Mouse (Mus musculus) gastrocnemius, postnatal 36 days (tissue): ENCODE results near the gene Sema6c. TPM values are rescaled to one million over a fixed set of nuclear protein-coding genes. Genes with fewer than 3 reads are reported as not detected.

ENCODE experiments used
- DNase-seq, 2 experiments: peaks; one replicate each; pipeline ENCODE4 v3.0.0; 2022
- intact Hi-C: fragments of 180-260 bp; cut with DNase I; formaldehyde crosslinking; loops from one replicate; pipeline ENCODE4 v1.15.1; 2025
- microRNA-seq, 2 experiments: library from miRNA; unstranded; fragments of <30 nt; microRNA quantifications; one replicate each; pipeline ENCODE4 v1.2.0; 2021
- total RNA-seq, 2 experiments: library from RNA; stranded (reverse); gene quantifications; 2 replicates each; pipeline ENCODE4 v1.2.3; 2021

Sema6c gene
- total RNA-seq, 2 experiments from 2014 or later: 96.3 to 98.2 TPM

GRCm38 (mm10) chr3:95223041-95223440 is 62.8 kb downstream of the Sema6c start:
- DNase-seq: no peak
- intact Hi-C loops: loop anchor here (5.0 kb wide), 1 partner anchor 39 kb away; no protein-coding TSS in a partner anchor

Small RNAs within 50 kb of the gene (microRNA-seq; reads per million reads assigned to microRNA genes)
- gene Mir8099-1: 0 reads per million in 2 experiments

Other genes with a start within 250 kb of the Sema6c start
- 10 to 100 TPM in 1 of 2 experiments, 1 to 10 TPM in 1; 8.2 to 17.1 TPM for gene Selenbp1, start 227.4 kb upstream of the Sema6c start, total RNA-seq
- 1 to 10 TPM; 3.8 to 5.7 TPM for gene Rfx5, start 206.4 kb upstream of the Sema6c start, total RNA-seq
- gene Pi4kb, start 185.7 kb upstream of the Sema6c start, total RNA-seq: 10 to 100 TPM; 18.6 to 19.6 TPM
- gene Zfp687, start 145.0 kb upstream of the Sema6c start, total RNA-seq: 10 to 100 TPM in 1 of 2 experiments, 1 to 10 TPM in 1; 9.5 to 11.7 TPM
- 100 to 1,000 TPM; 178 to 188 TPM for gene Psmd4, start 117.8 kb upstream of the Sema6c start, total RNA-seq
- 10 to 100 TPM; 20.2 to 24.8 TPM for gene Pip5k1a, start 53.5 kb upstream of the Sema6c start, total RNA-seq
- 10 to 100 TPM; 39.4 to 47.9 TPM for gene Vps72, start 49.4 kb upstream of the Sema6c start, total RNA-seq
- 100 to 1,000 TPM; 623 to 679 TPM for gene Tmod4, start 36.0 kb upstream of the Sema6c start, total RNA-seq
- 10 to 100 TPM; 21.7 to 27.3 TPM for gene Scnm1, start 26.4 kb upstream of the Sema6c start, total RNA-seq
- gene Lysmd1, start 26.4 kb upstream of the Sema6c start, total RNA-seq: 1 to 10 TPM; 6.4 to 8.2 TPM
- under 1 TPM; 0.38 to 0.69 TPM for gene Tnfaip8l2, start 18.1 kb upstream of the Sema6c start, total RNA-seq
- 1 to 10 TPM; 6.6 to 8.0 TPM for gene Gabpb2, start 57.5 kb downstream of the Sema6c start, total RNA-seq
- 10 to 100 TPM; 14.2 to 18.4 TPM for gene Cdc42se1, start 68.3 kb downstream of the Sema6c start, total RNA-seq
- gene Mllt11, start 71.7 kb downstream of the Sema6c start, total RNA-seq: 10 to 100 TPM; 48.5 to 63.2 TPM
- gene Gm128, start 81.1 kb downstream of the Sema6c start, total RNA-seq: not detected
- gene Bnipl, start 90.7 kb downstream of the Sema6c start, total RNA-seq: not detected
- 10 to 100 TPM; 21.3 to 23.8 TPM for gene Mindy1, start 120.9 kb downstream of the Sema6c start, total RNA-seq
- 10 to 100 TPM; 39.4 to 45.5 TPM for gene Prune1, start 121.6 kb downstream of the Sema6c start, total RNA-seq
- under 1 TPM in 1 of 2 experiments, not detected in 1; 0.64 TPM for gene Anxa9, start 146.7 kb downstream of the Sema6c start, total RNA-seq
- 10 to 100 TPM; 15.9 to 23.3 TPM for gene Cers2, start 154.3 kb downstream of the Sema6c start, total RNA-seq
- 10 to 100 TPM in 1 of 2 experiments, 1 to 10 TPM in 1; 9.5 to 10.5 TPM for gene Setdb1, start 196.7 kb downstream of the Sema6c start, total RNA-seq
- gene 4930558C23Rik, start 242.4 kb downstream of the Sema6c start, total RNA-seq: not detected